Mouse (Mus musculus) neutrophil, adult 5-6 weeks (primary cell): ENCODE results near the gene Flt3. TPM values are rescaled to one million over a fixed set of nuclear protein-coding genes. Genes with fewer than 3 reads are reported as not detected.

Experiments used
- ATAC-seq: fragments of 151-379, 151-347 bp; 2 replicates; pipeline ENCODE4 v1.8.0; 2017; ENCODE audit warnings: mild to moderate bottlenecking, moderate TSS enrichment; ENCODE audit not compliant: insufficient number of reproducible peaks, poor library complexity, low FRiP score, severe bottlenecking; ENCODE audit errors: extremely low read depth
- total RNA-seq: library from RNA; stranded (forward); fragments of 200-1000 nt; gene quantifications from 2 replicates; pipeline ENCODE4 v1.2.3, GENCODE M21; 2017

The Flt3 gene
- total RNA-seq, 1 experiment from 2014 or later: 2.1 TPM

GRCm38 (mm10) chr5:147363054-147363453 is 37.2 kb downstream of the Flt3 start:
- peak; percentile 70 for ATAC-seq

DNA sequence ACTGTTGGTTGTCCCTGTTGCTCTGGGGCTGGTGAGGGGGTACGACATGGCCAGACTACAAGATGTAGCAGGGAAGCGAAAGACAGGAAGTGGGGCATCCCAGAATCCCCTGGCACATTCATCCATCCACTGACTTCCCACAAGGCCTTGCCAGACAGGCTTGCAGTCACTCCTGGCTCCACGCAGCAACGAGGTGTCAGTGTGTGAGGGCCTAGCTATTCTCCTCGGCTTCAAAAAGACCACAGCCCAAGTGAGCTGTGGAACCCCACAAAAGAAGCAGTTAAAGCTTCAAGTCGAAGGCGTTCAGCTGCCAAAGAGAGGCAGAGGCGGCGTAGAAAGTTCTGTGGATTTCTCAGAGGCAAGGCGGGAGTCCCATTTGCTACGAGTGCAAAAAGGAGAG is 41.8 kb downstream of the Flt3 start:
- no peak for ATAC-seq

DNA sequence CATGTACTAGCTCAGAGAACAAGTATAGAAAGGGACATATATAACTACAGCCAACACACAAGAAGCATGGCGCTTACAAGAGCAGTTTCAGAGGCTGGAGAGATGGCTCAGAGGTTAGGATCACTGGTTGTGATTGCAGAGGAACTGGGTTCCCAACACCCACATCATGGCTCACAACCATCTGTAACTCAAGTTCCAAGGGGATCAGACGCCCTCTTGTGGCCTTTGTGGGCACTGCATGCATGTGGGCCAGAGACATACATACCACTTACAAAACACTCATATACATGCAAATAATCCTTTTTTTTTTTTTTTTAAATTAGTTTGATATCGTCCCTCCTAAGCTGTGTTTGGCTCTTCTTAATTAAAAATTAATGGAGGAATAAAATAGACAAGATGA is 42.8 kb downstream of the Flt3 start:
- peak; percentile 40; the same call in 1 of the 2 replicates for ATAC-seq

DNA sequence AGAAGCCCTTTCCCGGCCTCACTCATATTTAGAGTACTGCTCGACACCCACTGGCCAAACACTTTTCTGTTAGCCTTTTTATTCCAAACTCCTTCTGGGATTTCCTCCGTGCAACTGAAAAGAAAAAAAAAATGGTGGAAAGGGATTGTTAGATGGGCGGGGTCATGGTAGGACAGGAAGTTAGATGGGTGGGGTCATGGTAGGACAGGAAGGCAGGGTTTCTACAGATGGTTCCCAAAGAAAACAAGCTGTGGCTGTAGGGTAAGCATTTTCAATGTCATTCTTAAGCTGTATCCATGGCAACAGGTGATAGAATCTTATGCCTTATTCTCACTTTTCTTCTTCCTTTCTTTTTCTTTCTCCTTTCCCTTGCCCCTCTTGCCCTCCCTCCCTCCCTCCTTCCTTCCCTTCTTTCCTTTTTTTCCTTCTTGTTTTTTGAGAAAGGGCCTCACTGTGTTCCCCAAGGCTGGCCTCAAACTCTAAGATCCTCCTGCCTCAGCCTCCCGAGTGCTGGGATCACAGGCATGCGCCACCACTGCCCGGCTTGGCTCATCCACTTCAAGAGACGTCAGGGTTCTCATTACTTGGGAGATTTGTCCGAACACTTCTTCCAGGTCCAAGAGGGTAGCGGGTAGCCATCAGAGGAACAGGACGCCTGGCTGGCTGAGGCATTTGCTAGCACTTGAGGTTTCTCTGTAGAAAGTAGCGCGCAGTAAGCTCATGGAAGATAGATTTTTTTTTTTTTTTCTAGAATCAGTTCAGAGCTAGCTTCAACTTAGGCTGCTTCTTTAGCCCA is 43.8 kb downstream of the Flt3 start:
- ATAC-seq: no peak

DNA sequence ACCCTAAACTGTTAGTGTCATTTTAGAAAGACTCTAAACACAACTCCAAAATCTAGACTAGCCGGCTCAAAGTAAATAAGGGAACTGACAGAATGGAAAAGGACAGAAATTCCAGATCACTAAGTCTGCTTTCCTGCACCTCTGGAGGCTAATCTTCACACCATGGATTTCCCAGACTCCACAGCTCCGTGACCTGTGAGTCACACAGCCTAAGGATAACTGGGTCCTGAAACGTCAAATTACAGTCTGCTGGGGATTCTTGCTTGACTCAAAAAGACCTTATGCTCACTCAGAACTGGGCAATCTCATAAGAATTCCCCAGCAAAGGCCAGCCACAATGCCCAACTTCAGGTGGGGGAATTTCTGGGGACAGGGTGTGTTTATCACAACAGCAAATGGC is 44.5 kb downstream of the Flt3 start:
- ATAC-seq: no peak

DNA sequence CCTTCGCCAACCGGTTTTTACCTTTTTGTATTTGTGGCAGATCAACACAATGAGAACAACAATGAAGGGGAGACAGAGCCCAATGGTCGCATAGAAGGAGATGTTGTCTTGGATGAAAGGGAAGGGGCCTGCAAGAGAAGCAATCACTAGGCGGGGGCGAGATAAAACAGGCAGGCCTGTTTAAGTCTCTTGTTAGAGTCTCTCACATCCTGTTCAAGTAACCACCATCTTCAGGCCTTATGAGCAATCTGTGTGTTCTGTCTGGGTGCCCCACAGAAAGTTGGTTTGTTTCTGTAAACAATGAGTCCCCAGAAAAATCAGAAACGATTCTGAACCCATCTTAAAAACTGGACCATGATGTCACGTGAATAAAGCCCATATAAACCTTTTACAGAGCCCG is 45.3 kb downstream of the Flt3 start:
- ATAC-seq: no peak

GRCm38 (mm10) chr5:147354161-147354780 is 46.0 kb downstream of the Flt3 start:
- no peak for ATAC-seq

DNA sequence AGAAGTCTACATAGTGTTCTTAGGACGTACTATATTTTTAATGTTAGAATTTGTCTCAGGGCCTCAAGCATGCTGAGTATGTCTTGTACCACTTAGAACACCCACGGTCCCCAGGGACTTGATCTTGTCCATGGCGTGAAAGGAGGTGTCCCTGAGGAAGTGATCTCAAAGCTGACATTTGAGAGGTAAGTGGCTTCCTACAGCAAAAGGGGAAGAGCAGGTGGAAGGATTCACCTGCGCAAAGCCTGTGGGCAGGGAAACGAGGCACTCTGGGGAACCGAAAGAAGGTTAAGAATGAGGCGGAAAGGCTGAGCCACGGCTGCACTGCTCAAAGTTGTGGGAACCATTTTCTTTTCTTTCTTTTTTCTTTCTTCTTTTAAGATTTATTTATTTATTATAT is 48.4 kb downstream of the Flt3 start:
- no peak for ATAC-seq

DNA sequence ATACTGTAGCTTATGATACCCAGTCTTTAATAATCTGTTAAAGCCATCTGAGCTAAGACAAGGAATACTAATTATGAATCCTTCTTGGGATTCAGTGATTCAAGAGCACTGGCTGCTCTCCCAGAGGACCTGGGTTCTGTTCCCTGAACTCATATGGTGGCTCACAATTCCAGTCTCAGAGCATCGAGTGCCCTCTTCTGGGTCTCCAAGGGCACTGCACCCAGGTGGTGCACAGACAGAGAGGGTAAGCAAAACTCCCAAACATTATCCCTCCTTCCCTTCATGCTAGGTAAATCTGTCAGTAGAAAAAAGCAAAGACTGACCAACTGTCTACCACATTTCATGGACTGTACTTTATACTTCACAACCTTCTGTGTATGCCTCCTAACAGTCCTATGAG is 54.3 kb downstream of the Flt3 start:
- no peak for ATAC-seq

DNA sequence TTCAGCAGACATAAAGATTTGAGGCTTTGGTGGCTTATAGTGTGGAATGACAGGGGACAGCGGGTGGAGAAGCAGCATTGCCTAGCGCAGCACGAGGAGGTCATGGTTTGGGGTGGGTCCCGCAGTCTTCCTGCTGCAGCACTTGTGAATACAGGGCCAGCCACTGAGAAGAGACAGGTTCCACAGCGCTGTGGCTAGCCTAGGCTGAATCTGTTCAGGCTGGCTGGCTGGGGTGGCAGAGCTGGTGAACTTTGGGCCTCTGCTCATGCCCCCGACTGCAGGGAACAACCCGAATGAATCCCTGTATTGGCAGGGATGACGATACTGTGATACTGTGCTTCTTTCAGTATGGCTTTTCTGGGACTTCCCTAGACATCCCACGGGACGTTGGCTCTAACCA is 56.4 kb downstream of the Flt3 start:
- no peak for ATAC-seq

- ATAC-seq: no peak
Measured at GRCm38 (mm10) chr5:147342901-147343300, 57.4 kb downstream of the Flt3 start.

GRCm38 (mm10) chr5:147340741-147341414 is 59.4 kb downstream of the Flt3 start:
- ATAC-seq: peak; percentile 82

DNA sequence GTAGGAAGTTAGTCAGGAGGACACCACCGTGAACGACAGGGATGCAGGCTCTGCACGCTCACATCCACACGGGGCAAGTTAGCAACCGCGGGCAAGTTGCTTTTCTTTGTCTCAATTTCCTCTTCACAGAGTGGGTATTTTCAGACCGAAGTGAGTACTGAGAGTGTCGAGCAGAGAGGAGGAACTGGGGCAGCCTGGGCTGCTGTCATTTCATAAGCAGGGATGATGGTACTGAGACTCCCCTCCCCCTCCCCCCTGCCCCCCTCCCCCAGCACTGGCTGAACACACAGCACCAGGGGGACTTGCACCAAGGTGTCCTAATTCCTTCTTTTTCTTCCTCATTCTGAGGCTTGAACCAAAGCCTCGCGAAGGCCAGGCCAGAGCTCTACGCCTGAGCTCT is 60.7 kb downstream of the Flt3 start:
- peak; percentile 55 for ATAC-seq

- ATAC-seq: peak; percentile 60
Measured at GRCm38 (mm10) chr5:147338967-147339366, 61.3 kb downstream of the Flt3 start.

DNA sequence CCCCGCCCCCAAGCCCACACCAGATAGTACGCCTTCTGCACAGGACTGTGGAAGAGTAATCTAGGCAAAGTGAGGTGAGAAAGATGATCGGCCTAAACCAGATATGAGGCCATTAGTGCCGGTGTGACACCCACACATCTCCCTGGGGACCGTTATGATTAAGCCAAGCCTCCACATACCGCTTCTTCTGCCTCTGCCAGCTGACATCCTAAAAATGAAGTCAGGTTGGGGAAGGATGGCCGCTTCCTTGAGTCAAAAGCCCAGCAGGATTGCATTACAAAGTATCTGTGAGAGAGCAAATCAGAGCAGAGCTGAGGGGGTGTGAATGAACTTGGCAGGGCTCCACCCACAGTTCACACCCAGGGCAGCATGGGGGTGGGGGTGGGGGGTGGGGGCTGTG is 67.6 kb downstream of the Flt3 start:
- no peak for ATAC-seq

GRCm38 (mm10) chr5:147331547-147331946 is 68.7 kb downstream of the Flt3 start:
- ATAC-seq: peak; percentile 91

DNA sequence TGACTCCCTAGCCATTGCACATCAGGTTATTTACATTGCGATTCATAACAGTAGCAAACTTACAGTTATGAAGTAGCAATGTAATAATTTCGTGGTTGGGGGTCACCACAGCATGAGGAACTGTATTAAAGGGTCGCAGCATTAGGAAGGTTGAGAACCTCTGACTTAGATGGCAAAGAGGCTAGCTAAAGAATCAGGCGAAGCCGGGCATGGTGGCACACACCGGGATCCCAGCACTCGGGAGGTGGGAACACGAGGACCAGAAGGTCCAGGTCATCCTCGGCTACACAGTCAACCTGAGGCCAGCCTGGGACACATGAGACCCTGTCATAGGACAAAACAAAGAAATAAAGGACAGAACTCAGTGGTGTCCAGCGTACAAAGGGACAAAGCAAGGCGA is 70.3 kb downstream of the Flt3 start:
- ATAC-seq: no peak

DNA sequence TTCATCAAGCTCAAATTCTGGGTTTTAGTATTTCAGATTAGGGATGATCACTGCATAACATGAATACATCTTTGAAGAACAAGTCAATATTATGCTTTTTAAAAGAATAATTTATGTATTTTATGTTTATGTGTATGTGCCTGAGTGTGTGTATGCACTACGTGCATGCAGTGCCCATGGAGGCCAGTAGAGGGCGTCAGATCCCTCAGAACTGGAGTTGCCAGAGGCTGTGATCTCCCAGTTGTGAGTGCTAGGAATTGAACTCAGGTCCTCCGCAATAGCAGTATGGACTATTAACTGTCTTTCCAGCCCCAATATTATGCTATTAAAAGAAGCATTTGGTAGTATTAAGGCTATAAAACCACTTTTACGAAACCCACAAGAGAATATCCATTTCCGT is 72.7 kb downstream of the Flt3 start:
- ATAC-seq: no peak

DNA sequence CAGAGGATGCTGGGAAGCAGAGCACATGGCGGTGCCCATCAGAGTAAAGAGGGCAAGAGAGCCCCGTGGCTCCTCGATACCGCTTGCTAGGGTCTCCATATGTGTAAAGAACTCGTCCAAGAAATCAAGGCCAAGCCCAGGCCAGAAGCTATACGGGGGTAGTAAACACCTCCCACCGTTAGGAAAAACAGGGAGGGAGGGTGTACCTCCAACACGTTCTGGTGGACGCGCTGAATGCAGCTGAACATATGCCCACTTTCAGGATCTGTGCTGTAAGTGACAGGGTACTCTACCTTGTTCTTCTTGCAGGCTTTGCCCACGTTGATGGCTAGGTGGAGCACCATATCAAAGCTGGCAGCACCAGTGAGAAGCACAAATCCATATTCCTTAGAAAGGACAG is 74.4 kb downstream of the Flt3 start:
- ATAC-seq: no peak

DNA sequence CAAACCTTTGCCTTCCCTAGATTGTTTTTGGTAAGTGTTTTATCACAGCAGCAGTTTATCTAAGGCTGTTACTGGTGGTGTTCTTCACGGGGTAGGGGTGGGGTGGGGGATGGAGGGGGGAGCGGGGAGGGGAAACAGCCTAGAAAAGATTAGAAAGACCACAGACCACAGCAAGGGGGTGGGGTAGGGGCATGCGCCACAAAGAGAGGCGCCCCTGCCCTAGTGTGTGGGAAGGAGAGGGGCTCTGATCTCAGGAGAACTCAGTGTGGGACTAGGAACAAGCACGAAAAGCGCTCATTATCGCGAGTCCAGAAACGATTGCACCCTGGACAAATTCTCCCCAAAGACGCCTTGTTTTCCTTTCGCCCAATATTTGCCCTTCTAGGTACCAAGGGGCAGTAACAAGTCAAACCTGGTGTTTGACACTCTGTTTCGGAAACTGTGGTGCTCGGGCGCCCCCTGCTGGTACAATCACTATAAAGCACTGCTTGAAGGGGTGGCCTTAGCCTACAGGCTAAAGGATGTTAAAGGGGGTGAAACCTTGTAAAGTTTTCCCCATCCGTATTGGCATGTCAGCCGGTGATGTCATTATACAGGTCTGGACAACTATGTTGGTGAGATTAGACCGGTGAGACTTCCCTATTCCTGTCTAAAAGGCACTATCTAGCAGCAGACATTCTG is 76.9 kb downstream of the Flt3 start:
- peak; percentile 64 for ATAC-seq
